Mouse (Mus musculus): ENCODE results near the gene Ap3d1. TPM values are rescaled to one million over a fixed set of nuclear protein-coding genes. Genes with fewer than 3 reads are reported as not detected.

Gene Ap3d1
- polyA plus RNA-seq, 1 experiment, result 68.0 TPM

- H3K27me3 ChIP-seq (ENCODE audit: control insufficient read depth, insufficient read depth, insufficient read length), result no peaks in the 10 kb centered on the region
- no peak overlapping the region for H3K4me3 ChIP-seq
- no peak overlapping the region for H3ac ChIP-seq (ENCODE audit: control insufficient read depth, insufficient read length)
- H3K4me2 ChIP-seq (ENCODE audit: low read depth), result no peak overlapping the region
- no peak for TF ChIP-seq MYOG (IDR thresholded peaks at IDR 0.05; ENCODE audit: control insufficient read depth in 1 of 3, insufficient read depth in 1 of 3, insufficient read length in 2 of 3, low read depth in 2 of 3)
- TF ChIP-seq USF1 (IDR thresholded peaks at IDR 0.05; ENCODE audit: low read depth), result no peak
- no peak for TF ChIP-seq MAX (IDR thresholded peaks at IDR 0.05; ENCODE audit: low read depth)
- no peak for TF ChIP-seq TCF12 (IDR thresholded peaks at IDR 0.05; ENCODE audit: insufficient read depth, poor library complexity, severe bottlenecking)
- no peak for TF ChIP-seq SRF (IDR thresholded peaks at IDR 0.05; ENCODE audit: control insufficient read depth, insufficient read length, low read depth)
- TF ChIP-seq TCF3 (IDR thresholded peaks at IDR 0.05; ENCODE audit: insufficient read length, low read depth), result no peak
- no peak for TF ChIP-seq MYOD1 (IDR thresholded peaks at IDR 0.05; ENCODE audit: control insufficient read depth in 1 of 3, insufficient read length in 2 of 3, low read depth in 2 of 3)
- TF ChIP-seq CEBPB (IDR thresholded peaks at IDR 0.05; ENCODE audit: insufficient read depth, poor library complexity, severe bottlenecking), result no peak
- no peak for TF ChIP-seq POLR2A (IDR thresholded peaks at IDR 0.05; ENCODE audit: insufficient read length, low read depth)
- H3K36me3 ChIP-seq (ENCODE audit: control insufficient read depth, insufficient read depth), result peaks cover 62% of the 10 kb centered on the region
- H3K79me2 ChIP-seq (ENCODE audit: control insufficient read depth, insufficient read depth), result no peaks in the 10 kb centered on the region
Measured at GRCm38 (mm10) chr10:80717281-80717680, 24.8 kb downstream of the Ap3d1 start.

GRCm38 (mm10) chr10:80710834-80711233 is 31.2 kb downstream of the Ap3d1 start:
- no peaks in the 10 kb centered on the region for H3K27me3 ChIP-seq (ENCODE audit: control insufficient read depth, insufficient read depth, insufficient read length)
- H3K36me3 ChIP-seq (ENCODE audit: control insufficient read depth, insufficient read depth), result peaks cover 49% of the 10 kb centered on the region
- no peaks in the 10 kb centered on the region for H3K79me2 ChIP-seq (ENCODE audit: control insufficient read depth, insufficient read depth)
- TF ChIP-seq MAX (IDR thresholded peaks at IDR 0.05; ENCODE audit: low read depth), result no peak
- TF ChIP-seq USF1 (IDR thresholded peaks at IDR 0.05; ENCODE audit: low read depth), result no peak
- no peak for TF ChIP-seq POLR2A (IDR thresholded peaks at IDR 0.05; ENCODE audit: insufficient read length, low read depth)
- no peak for TF ChIP-seq TCF12 (IDR thresholded peaks at IDR 0.05; ENCODE audit: insufficient read depth, poor library complexity, severe bottlenecking)
- TF ChIP-seq CEBPB (IDR thresholded peaks at IDR 0.05; ENCODE audit: insufficient read depth, poor library complexity, severe bottlenecking), result no peak
- TF ChIP-seq E2F4 (IDR thresholded peaks at IDR 0.05; ENCODE audit: insufficient read depth), result no peak
- TF ChIP-seq MYOD1 (IDR thresholded peaks at IDR 0.05; ENCODE audit: control insufficient read depth in 1 of 3, insufficient read length in 2 of 3, low read depth in 2 of 3), result no peak
- no peak for TF ChIP-seq POLR2AphosphoS2 (IDR thresholded peaks at IDR 0.05; ENCODE audit: insufficient read length, low read depth)
- no peak for TF ChIP-seq SRF (IDR thresholded peaks at IDR 0.05; ENCODE audit: control insufficient read depth, insufficient read length, low read depth)
- no peak for TF ChIP-seq TCF3 (IDR thresholded peaks at IDR 0.05; ENCODE audit: insufficient read length, low read depth)
- no peak for TF ChIP-seq REST (IDR thresholded peaks at IDR 0.05; ENCODE audit: insufficient read depth, insufficient read length)
- no peak for TF ChIP-seq MYOG (IDR thresholded peaks at IDR 0.05; ENCODE audit: control insufficient read depth in 1 of 3, insufficient read depth in 1 of 3, insufficient read length in 2 of 3, low read depth in 2 of 3)
- no peak overlapping the region for H3K4me3 ChIP-seq
- H3K4me2 ChIP-seq (ENCODE audit: low read depth), result no peak overlapping the region
- H3ac ChIP-seq (ENCODE audit: control insufficient read depth, insufficient read length), result no peak overlapping the region

- Histone ChIP-seq H3K27me3 (ENCODE audit: control insufficient read depth, insufficient read depth, insufficient read length) (no peaks in the 10 kb centered on the region), H3K36me3 (ENCODE audit: control insufficient read depth, insufficient read depth) (peaks cover 13% of the 10 kb centered on the region), H3K4me3 (no peak overlapping the region), H3K4me2 (ENCODE audit: low read depth) (no peak overlapping the region), H3K79me2 (ENCODE audit: control insufficient read depth, insufficient read depth) (peaks cover 8% of the 10 kb centered on the region), H3ac (ENCODE audit: control insufficient read depth, insufficient read length) (no peak overlapping the region)
- TF ChIP-seq POLR2AphosphoS2 (IDR thresholded peaks at IDR 0.05; ENCODE audit: insufficient read length, low read depth) (peak; percentile 95), SRF (IDR thresholded peaks at IDR 0.05; ENCODE audit: control insufficient read depth, insufficient read length, low read depth) (no peak), REST (IDR thresholded peaks at IDR 0.05; ENCODE audit: insufficient read depth, insufficient read length) (no peak), POLR2A (IDR thresholded peaks at IDR 0.05; ENCODE audit: insufficient read length, low read depth) (peak; percentile 28), MAX (IDR thresholded peaks at IDR 0.05; ENCODE audit: low read depth) (no peak), E2F4 (IDR thresholded peaks at IDR 0.05; ENCODE audit: insufficient read depth) (no peak), CEBPB (IDR thresholded peaks at IDR 0.05; ENCODE audit: insufficient read depth, poor library complexity, severe bottlenecking) (no peak), TCF12 (IDR thresholded peaks at IDR 0.05; ENCODE audit: insufficient read depth, poor library complexity, severe bottlenecking) (no peak), MYOD1 (IDR thresholded peaks at IDR 0.05; ENCODE audit: control insufficient read depth in 1 of 3, insufficient read length in 2 of 3, low read depth in 2 of 3) (no peak)
Measured at GRCm38 (mm10) chr10:80705479-80705878, 36.6 kb downstream of the Ap3d1 start.

- peaks cover 11% of the 10 kb centered on the region for H3K36me3 ChIP-seq (ENCODE audit: control insufficient read depth, insufficient read depth)
- no peaks in the 10 kb centered on the region for H3K27me3 ChIP-seq (ENCODE audit: control insufficient read depth, insufficient read depth, insufficient read length)
- no peak overlapping the region for H3ac ChIP-seq (ENCODE audit: control insufficient read depth, insufficient read length)
Measured at GRCm38 (mm10) chr10:80705033-80705432, 37.0 kb downstream of the Ap3d1 start.

More at GRCm38 (mm10) chr10:80705033-80705432, 37.0 kb downstream of the Ap3d1 start:
- Histone ChIP-seq H3K79me2 (ENCODE audit: control insufficient read depth, insufficient read depth) (peaks cover 13% of the 10 kb centered on the region), H3K4me3 (no peak overlapping the region), H3K4me2 (ENCODE audit: low read depth) (no peak overlapping the region)
- TF ChIP-seq E2F4 (IDR thresholded peaks at IDR 0.05; ENCODE audit: insufficient read depth) (no peak), MAX (IDR thresholded peaks at IDR 0.05; ENCODE audit: low read depth) (no peak), TCF3 (IDR thresholded peaks at IDR 0.05; ENCODE audit: insufficient read length, low read depth) (no peak), TCF12 (IDR thresholded peaks at IDR 0.05; ENCODE audit: insufficient read depth, poor library complexity, severe bottlenecking) (no peak), POLR2AphosphoS2 (IDR thresholded peaks at IDR 0.05; ENCODE audit: insufficient read length, low read depth) (no peak), REST (IDR thresholded peaks at IDR 0.05; ENCODE audit: insufficient read depth, insufficient read length) (no peak), SRF (IDR thresholded peaks at IDR 0.05; ENCODE audit: control insufficient read depth, insufficient read length, low read depth) (no peak), MYOG (IDR thresholded peaks at IDR 0.05; ENCODE audit: control insufficient read depth in 1 of 3, insufficient read depth in 1 of 3, insufficient read length in 2 of 3, low read depth in 2 of 3) (no peak), CEBPB (IDR thresholded peaks at IDR 0.05; ENCODE audit: insufficient read depth, poor library complexity, severe bottlenecking) (no peak), USF1 (IDR thresholded peaks at IDR 0.05; ENCODE audit: low read depth) (no peak), MYOD1 (IDR thresholded peaks at IDR 0.05; ENCODE audit: control insufficient read depth in 1 of 3, insufficient read length in 2 of 3, low read depth in 2 of 3) (no peak)

All from myocyte (in vitro differentiated cells).